Mouse (Mus musculus) cerebellum, adult 2 months (tissue): ENCODE results near the gene Mrto4.

Source experiments
- CTCF ChIP-seq: fragments of 200-500 bp; IDR thresholded peaks from 2 replicates; pipeline ENCODE4 v1.5.1; 2011; ENCODE audit warnings: low read depth, mild to moderate bottlenecking, control low read depth, low read length, moderate library complexity, borderline replicate concordance; ENCODE audit not compliant: insufficient read depth
- POLR2A ChIP-seq: fragments of 200-500 bp; IDR thresholded peaks from 2 replicates; pipeline ENCODE4 v1.6.1; 2011; ENCODE audit warnings: low read length, control low read depth, borderline replicate concordance; ENCODE audit not compliant: insufficient read depth

GRCm38 (mm10) chr4:139338145-139338544 is 14.2 kb downstream of the Mrto4 start:
- TF ChIP-seq POLR2A: no peak
- TF ChIP-seq CTCF: no peak
